Mouse (Mus musculus): ENCODE results near the gene Neb. TPM values are rescaled to one million over a fixed set of nuclear protein-coding genes. Genes with fewer than 3 reads are reported as not detected.

Neb gene
- polyA plus RNA-seq, 1 experiment = 0.07 TPM

GRCm38 (mm10) chr2:52359722-52360121 is 18.6 kb downstream of the Neb start:
- TF ChIP-seq FLI1 (IDR thresholded peaks at IDR 0.05; ENCODE audit: low read length) (no peak), GATA1 (IDR thresholded peaks at IDR 0.05; ENCODE audit: borderline replicate concordance, low read length) (no peak)
- Histone ChIP-seq H3K4me3 (replicated peaks) (no peak overlapping the region), H3K27me3 (replicated peaks) (peaks cover 28% of the 10 kb centered on the region), H3K4me1 (peaks cover 8% of the 10 kb centered on the region; the same call in 1 of the 2 replicates), H3K9me3 (no peaks in the 10 kb centered on the region), H3K36me3 (replicated peaks; ENCODE audit: low read length) (no peaks in the 10 kb centered on the region)

GRCm38 (mm10) chr2:52358156-52358555 is 20.1 kb downstream of the Neb start:
- Histone ChIP-seq H3K36me3 (replicated peaks; ENCODE audit: low read length) (no peaks in the 10 kb centered on the region), H3K27me3 (replicated peaks) (peaks cover 28% of the 10 kb centered on the region), H3K9me3 (no peaks in the 10 kb centered on the region), H3K4me1 (peaks cover 8% of the 10 kb centered on the region; the same call in 1 of the 2 replicates), H3K4me3 (replicated peaks) (no peak overlapping the region)
- TF ChIP-seq GATA1 (IDR thresholded peaks at IDR 0.05; ENCODE audit: borderline replicate concordance, low read length) (no peak), FLI1 (IDR thresholded peaks at IDR 0.05; ENCODE audit: low read length) (no peak)

- Histone ChIP-seq H3K4me1 (peaks cover 2% of the 10 kb centered on the region; the same call in 1 of the 2 replicates), H3K27me3 (replicated peaks) (peaks cover 13% of the 10 kb centered on the region), H3K9me3 (peaks cover 15% of the 10 kb centered on the region), H3K4me3 (replicated peaks) (no peak overlapping the region), H3K36me3 (replicated peaks; ENCODE audit: low read length) (no peaks in the 10 kb centered on the region)
- no peak for TF ChIP-seq GATA1 (IDR thresholded peaks at IDR 0.05; ENCODE audit: borderline replicate concordance, low read length)
- TF ChIP-seq FLI1 (IDR thresholded peaks at IDR 0.05; ENCODE audit: low read length) = no peak
These were observed 27.2 kb downstream of the Neb start for GRCm38 (mm10) chr2:52351029-52351428.

- Histone ChIP-seq H3K9me3 (peaks cover 9% of the 10 kb centered on the region; the same call in 1 of the 2 replicates), H3K4me1 (no peaks in the 10 kb centered on the region), H3K4me3 (replicated peaks) (no peak overlapping the region), H3K36me3 (replicated peaks; ENCODE audit: low read length) (no peaks in the 10 kb centered on the region), H3K27me3 (replicated peaks) (peaks cover 20% of the 10 kb centered on the region)
- TF ChIP-seq GATA1 (IDR thresholded peaks at IDR 0.05; ENCODE audit: borderline replicate concordance, low read length) = no peak
- no peak for TF ChIP-seq FLI1 (IDR thresholded peaks at IDR 0.05; ENCODE audit: low read length)
These were observed 37.3 kb downstream of the Neb start for GRCm38 (mm10) chr2:52340990-52341389.

GRCm38 (mm10) chr2:52335556-52335955 is 42.7 kb downstream of the Neb start:
- H3K36me3 ChIP-seq (replicated peaks; ENCODE audit: low read length) = no peaks in the 10 kb centered on the region
- peaks cover 29% of the 10 kb centered on the region for H3K4me1 ChIP-seq
- H3K9me3 ChIP-seq = peaks cover 12% of the 10 kb centered on the region
- peaks cover 49% of the 10 kb centered on the region for H3K27me3 ChIP-seq (replicated peaks)
- H3K4me3 ChIP-seq (replicated peaks) = no peak overlapping the region
- TF ChIP-seq FLI1 (IDR thresholded peaks at IDR 0.05; ENCODE audit: low read length) = no peak
- TF ChIP-seq GATA1 (IDR thresholded peaks at IDR 0.05; ENCODE audit: borderline replicate concordance, low read length) = no peak

- peaks cover 30% of the 10 kb centered on the region for H3K4me1 ChIP-seq
- TF ChIP-seq GATA1 (IDR thresholded peaks at IDR 0.05; ENCODE audit: borderline replicate concordance, low read length) = no peak
- TF ChIP-seq FLI1 (IDR thresholded peaks at IDR 0.05; ENCODE audit: low read length) = no peak
- peaks cover 50% of the 10 kb centered on the region for H3K27me3 ChIP-seq (replicated peaks)
- no peaks in the 10 kb centered on the region for H3K36me3 ChIP-seq (replicated peaks; ENCODE audit: low read length)
- peaks cover 12% of the 10 kb centered on the region for H3K9me3 ChIP-seq
- H3K4me3 ChIP-seq (replicated peaks) = no peak overlapping the region
These were observed 43.2 kb downstream of the Neb start for GRCm38 (mm10) chr2:52335087-52335486.

GRCm38 (mm10) chr2:52333535-52333934 is 44.7 kb downstream of the Neb start:
- peaks cover 31% of the 10 kb centered on the region for H3K4me1 ChIP-seq
- H3K36me3 ChIP-seq (replicated peaks; ENCODE audit: low read length) = no peaks in the 10 kb centered on the region
- H3K9me3 ChIP-seq = peaks cover 8% of the 10 kb centered on the region
- H3K4me3 ChIP-seq (replicated peaks) = no peak overlapping the region
- peaks cover 53% of the 10 kb centered on the region for H3K27me3 ChIP-seq (replicated peaks)
- no peak for TF ChIP-seq FLI1 (IDR thresholded peaks at IDR 0.05; ENCODE audit: low read length)
- no peak for TF ChIP-seq GATA1 (IDR thresholded peaks at IDR 0.05; ENCODE audit: borderline replicate concordance, low read length)

- Histone ChIP-seq H3K36me3 (replicated peaks; ENCODE audit: low read length) (no peaks in the 10 kb centered on the region), H3K4me1 (peaks cover 34% of the 10 kb centered on the region), H3K9me3 (peaks cover 8% of the 10 kb centered on the region), H3K4me3 (replicated peaks) (no peak overlapping the region), H3K27me3 (replicated peaks) (peaks cover 59% of the 10 kb centered on the region)
- no peak for TF ChIP-seq GATA1 (IDR thresholded peaks at IDR 0.05; ENCODE audit: borderline replicate concordance, low read length)
- no peak for TF ChIP-seq FLI1 (IDR thresholded peaks at IDR 0.05; ENCODE audit: low read length)
These were observed 46.5 kb downstream of the Neb start for GRCm38 (mm10) chr2:52331761-52332160.

GRCm38 (mm10) chr2:52327244-52327815 is 50.9 kb downstream of the Neb start:
- H3K4me3 ChIP-seq (replicated peaks) = no peak overlapping the region
- peaks cover 39% of the 10 kb centered on the region for H3K27me3 ChIP-seq (replicated peaks)
- no peaks in the 10 kb centered on the region for H3K9me3 ChIP-seq
- H3K36me3 ChIP-seq (replicated peaks; ENCODE audit: low read length) = no peaks in the 10 kb centered on the region
- TF ChIP-seq FLI1 (IDR thresholded peaks at IDR 0.05; ENCODE audit: low read length) = no peak
- TF ChIP-seq GATA1 (IDR thresholded peaks at IDR 0.05; ENCODE audit: borderline replicate concordance, low read length) = no peak
- H3K4me1 ChIP-seq = peaks cover 29% of the 10 kb centered on the region

GRCm38 (mm10) chr2:52321866-52322265 is 56.4 kb downstream of the Neb start:
- Histone ChIP-seq H3K36me3 (replicated peaks; ENCODE audit: low read length) (no peaks in the 10 kb centered on the region), H3K4me3 (replicated peaks) (no peak overlapping the region), H3K9me3 (no peaks in the 10 kb centered on the region), H3K4me1 (peaks cover 61% of the 10 kb centered on the region), H3K27me3 (replicated peaks) (peaks cover 6% of the 10 kb centered on the region)
- TF ChIP-seq FLI1 (IDR thresholded peaks at IDR 0.05; ENCODE audit: low read length) = no peak
- no peak for TF ChIP-seq GATA1 (IDR thresholded peaks at IDR 0.05; ENCODE audit: borderline replicate concordance, low read length)

Measured in megakaryocyte, embryonic 14.5 days (primary cell).